Mouse (Mus musculus) liver, postnatal 0 days (tissue): Measurements from ENCODE around the gene Mrps36. TPM values are rescaled to one million over a fixed set of nuclear protein-coding genes. Genes with fewer than 3 reads are reported as not detected.
"Not testable (repeated sequence)": the region's sequence is repeated elsewhere in the genome, so short reads cannot be mapped to it uniquely, and the experiment has no call there.

ENCODE experiments used
- ATAC-seq: fragments of 200-750 bp; cut with Nextera tagmentation; 2 replicates; pipeline ENCODE4 v1.8.0; 2017; ENCODE audit warnings: mild to moderate bottlenecking, moderate library complexity
- DNase-seq: peaks from one replicate; pipeline ENCODE4 v3.0.0-alpha.2; 2016
- H3K27ac ChIP-seq: fragments of 300-500 bp; sonication (generic); 2 replicates; pipeline ENCODE4 v1.5.1; 2014; ENCODE audit warnings: antibody characterized with exemption, moderate library complexity, mild to moderate bottlenecking, low read depth
- H3K27me3 ChIP-seq: fragments of 300-500 bp; sonication (generic); 2 replicates; pipeline ENCODE4 v1.6.1; 2014; ENCODE audit warnings: low read length, control low read depth, mixed read lengths; ENCODE audit not compliant: insufficient read depth
- H3K36me3 ChIP-seq: fragments of 300-500 bp; sonication (generic); replicated peaks from 2 replicates; pipeline ENCODE4 v1.6.1; 2014; ENCODE audit warnings: mild to moderate bottlenecking, control low read depth, low read length, moderate library complexity, mixed read lengths; ENCODE audit not compliant: insufficient read depth
- H3K4me1 ChIP-seq: fragments of 300-500 bp; sonication (generic); 2 replicates; pipeline ENCODE4 v1.6.1; 2014; ENCODE audit warnings: antibody characterized with exemption, mild to moderate bottlenecking, control low read depth; ENCODE audit not compliant: insufficient read depth
- H3K4me2 ChIP-seq: fragments of 300-500 bp; sonication (generic); 2 replicates; pipeline ENCODE4 v1.6.1; 2014; ENCODE audit warnings: low read depth, mild to moderate bottlenecking, low read length, moderate library complexity, mixed read lengths
- H3K4me3 ChIP-seq: fragments of 300-500 bp; sonication (generic); 2 replicates; pipeline ENCODE4 v1.5.1; 2014; ENCODE audit warnings: low read depth, low read length
- H3K9ac ChIP-seq: fragments of 300-500 bp; sonication (generic); replicated peaks from 2 replicates; pipeline ENCODE4 v1.6.1; 2014; ENCODE audit warnings: mild to moderate bottlenecking, moderate library complexity
- H3K9me3 ChIP-seq: fragments of 300-500 bp; sonication (generic); 2 replicates; pipeline ENCODE4 v1.6.1; 2016; ENCODE audit warnings: mild to moderate bottlenecking, control low read depth, low read length, mixed read lengths
- CTCF ChIP-seq: sonication (generic); IDR thresholded peaks from 2 replicates; pipeline ENCODE4 v1.5.1; 2016; ENCODE audit warnings: antibody characterized with exemption, low read depth
- EP300 ChIP-seq: IDR thresholded peaks from 2 replicates; pipeline ENCODE4 v1.6.1; 2016; ENCODE audit warnings: antibody characterized with exemption, low read depth, mild to moderate bottlenecking
- WGBS: fragments of 180-500 bp; shearing (Covaris S2); extraction: QIAGEN DNeasy Blood & Tissue Kit; methylation state at CpG from one replicate; pipeline ENCODE4 v1.1.7; 2014; ENCODE audit not compliant: insufficient replicate concordance; 5-methylcytosine and 5-hydroxymethylcytosine counted together
- polyA plus RNA-seq: library from polyadenylated mRNA; unstranded; fragments of >200 nt; fragmentation: Nextera tagmentation; extraction: Ambion mirVana; gene quantifications from 2 replicates; pipeline ENCODE4 v1.2.1, GENCODE M21; 2015

Mrps36 gene
- polyA plus RNA-seq: 120 and 126 TPM in 2 replicates

- TF ChIP-seq CTCF (no peak), EP300 (peak; percentile 46; the same call in 1 of the 2 replicates)
- H3K27me3 ChIP-seq: no peaks in the 10 kb centered on the region
- peak within 1 kb of the TSS; percentile 94 for H3K27ac ChIP-seq
- H3K36me3 ChIP-seq: no peaks in the 10 kb centered on the region
- H3K9me3 ChIP-seq: no peaks in the 10 kb centered on the region
- ATAC-seq (peak; percentile 89), DNase-seq (peak; percentile 96)
- H3K4me2 ChIP-seq: peak within 1 kb of the TSS; percentile 82
- WGBS: under 1% methylated on average over 52 of the region's 52 CpGs
- H3K9ac ChIP-seq: peak within 1 kb of the TSS; percentile 81
- H3K4me1 ChIP-seq: peaks cover 13% of the 10 kb centered on the region
- peak within 1 kb of the TSS; percentile 80 for H3K4me3 ChIP-seq
These were observed at the start of gene Mrps36 for GRCm38 (mm10) chr13:100744036-100744744. Gene Mrps36, minus strand, starts transcription at chr13:100744659.

GRCm38 (mm10) chr13:100789083-100789482, 44.6 kb upstream of the Mrps36 start:
- peaks cover 7% of the 10 kb centered on the region; the same call in 1 of the 2 replicates for H3K4me1 ChIP-seq

DNA sequence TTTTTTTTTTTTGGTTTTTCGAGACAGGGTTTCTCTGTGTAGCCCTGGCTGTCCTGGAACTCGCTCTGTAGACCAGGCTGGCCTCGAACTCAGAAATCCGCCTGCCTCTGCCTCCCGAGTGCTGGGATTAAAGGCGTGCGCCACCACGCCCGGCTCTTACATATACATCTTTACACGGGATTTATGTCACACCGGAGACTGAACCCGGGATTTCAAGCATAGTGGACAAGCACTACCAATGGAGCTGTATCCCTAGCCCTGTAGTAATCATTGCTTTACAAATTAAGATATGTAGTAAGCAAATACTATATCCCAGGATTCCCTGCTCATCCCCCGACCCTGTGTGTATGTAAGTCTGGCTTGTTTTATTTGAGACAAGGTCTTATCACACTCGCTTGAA, 43.6 kb upstream of the Mrps36 start:
- DNase-seq, ATAC-seq: not testable (repeated sequence)
- 94% methylated on average over 11 of the region's 14 CpGs for WGBS

More at GRCm38 (mm10) chr13:100789083-100789482, 44.6 kb upstream of the Mrps36 start:
- Histone ChIP-seq H3K27ac (no peak overlapping the region), H3K9me3 (no peaks in the 10 kb centered on the region), H3K36me3 (peaks cover 9% of the 10 kb centered on the region), H3K27me3 (no peaks in the 10 kb centered on the region), H3K9ac (no peak overlapping the region), H3K4me2 (no peak overlapping the region), H3K4me3 (no peak overlapping the region)
- ATAC-seq (no peak), DNase-seq (no peak)
- WGBS: 83% methylated on average over 3 of the region's 3 CpGs
- TF ChIP-seq EP300: no peak
- TF ChIP-seq CTCF: no peak

DNA sequence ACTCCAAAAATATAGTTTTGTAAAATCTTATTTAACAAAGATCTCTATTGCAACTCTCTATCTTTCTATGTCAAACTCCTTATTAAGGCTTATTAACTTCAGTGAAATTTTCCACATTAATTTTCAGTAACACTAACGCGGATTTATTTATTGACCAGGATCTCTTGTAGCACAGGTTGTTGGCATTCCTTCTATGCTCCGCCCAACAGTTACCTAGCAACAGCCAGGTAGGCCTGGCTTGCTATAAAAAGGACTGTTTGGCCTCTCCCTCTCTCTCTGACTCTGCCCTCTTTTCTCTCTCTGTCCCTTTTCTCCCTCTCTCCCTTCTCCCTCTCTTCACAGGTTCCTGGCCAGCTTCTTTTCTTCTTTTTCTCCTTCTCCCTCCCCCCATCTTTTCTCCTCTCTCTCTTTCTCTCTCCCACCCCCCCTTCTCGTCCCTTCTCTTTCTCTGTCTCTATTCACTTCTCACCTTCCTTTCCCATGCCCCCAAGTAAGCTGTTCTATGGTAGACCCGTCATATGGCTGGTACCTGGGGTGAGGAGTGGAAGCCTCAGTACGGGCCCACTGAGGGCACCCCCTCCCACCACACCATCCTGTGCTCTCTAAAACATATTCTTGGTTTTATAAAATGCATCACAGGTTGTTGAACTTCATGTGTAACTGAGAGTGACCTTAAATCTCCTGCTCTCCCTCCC, 43.0 kb upstream of the Mrps36 start:
- peaks cover 24% of the 10 kb centered on the region for H3K36me3 ChIP-seq
- H3K27ac ChIP-seq: no peak overlapping the region
- no peak for DNase-seq

More for the DNA sequence above, 43.6 kb upstream of the Mrps36 start:
- H3K9me3 ChIP-seq, H3K4me3 ChIP-seq, H3K27me3 ChIP-seq, H3K9ac ChIP-seq, H3K4me2 ChIP-seq, H3K27ac ChIP-seq: not testable (repeated sequence)
- Histone ChIP-seq H3K4me1 (peaks cover 11% of the 10 kb centered on the region; the same call in 1 of the 2 replicates), H3K36me3 (peaks cover 19% of the 10 kb centered on the region)

GRCm38 (mm10) chr13:100786414-100786867, 42.0 kb upstream of the Mrps36 start, which contains the start of gene Ccnb1:
Gene Ccnb1, minus strand, starts transcription at chr13:100786570.
- peak; percentile 99 for ATAC-seq
- peak within 1 kb of the TSS; percentile 88 for H3K9ac ChIP-seq

More for the DNA sequence above, 43.0 kb upstream of the Mrps36 start:
- Histone ChIP-seq H3K9ac (no peak overlapping the region), H3K9me3 (no peaks in the 10 kb centered on the region), H3K27me3 (no peaks in the 10 kb centered on the region), H3K4me1 (peaks cover 11% of the 10 kb centered on the region; the same call in 1 of the 2 replicates), H3K4me2 (no peak overlapping the region), H3K4me3 (no peak overlapping the region)
- no peak for ATAC-seq
- TF ChIP-seq CTCF (no peak), EP300 (no peak)
- 79% methylated on average over 6 of the region's 6 CpGs for WGBS

DNA sequence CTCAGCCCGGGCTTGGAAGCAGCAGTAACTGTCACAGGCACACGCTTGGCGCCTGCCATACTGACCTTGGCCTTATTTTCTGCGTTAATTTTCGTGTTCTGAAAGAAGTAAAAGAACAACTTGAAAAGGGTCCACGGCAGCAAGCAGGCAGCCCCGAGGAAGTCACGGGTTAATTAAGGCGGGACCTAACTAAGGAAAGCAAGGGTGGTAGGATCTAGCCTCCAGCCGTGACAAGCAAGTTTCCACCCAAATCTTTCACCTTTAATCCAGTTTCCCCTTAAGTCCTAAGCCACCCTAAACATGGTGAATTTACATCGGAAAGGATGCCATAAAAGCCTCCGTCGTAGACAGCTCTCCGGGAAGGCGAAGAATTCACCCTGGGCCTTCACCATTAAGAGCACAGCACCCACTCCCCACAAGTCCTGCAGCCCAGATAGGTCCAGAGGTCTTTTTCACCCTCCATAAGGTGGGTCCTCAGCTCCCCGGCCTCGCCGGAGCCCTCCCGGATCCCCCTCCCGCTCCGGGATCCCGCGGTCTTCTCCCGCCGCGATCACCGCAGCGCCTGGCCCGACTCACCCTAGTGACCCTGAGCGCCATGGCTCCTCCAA, 41.5 kb upstream of the Mrps36 start:
- DNase-seq (peak; percentile 36), ATAC-seq (peak; percentile 44)
- Histone ChIP-seq H3K9ac (peak overlapping the region; percentile 88), H3K27ac (peak overlapping the region; percentile 75), H3K36me3 (peaks cover 36% of the 10 kb centered on the region), H3K9me3 (no peaks in the 10 kb centered on the region), H3K4me1 (peaks cover 11% of the 10 kb centered on the region; the same call in 1 of the 2 replicates), H3K4me3 (peak overlapping the region; percentile 98), H3K4me2 (peak overlapping the region; percentile 92), H3K27me3 (no peaks in the 10 kb centered on the region)
- WGBS: under 1% methylated on average over 30 of the region's 30 CpGs
- no peak for TF ChIP-seq CTCF
- no peak for TF ChIP-seq EP300

More at GRCm38 (mm10) chr13:100786414-100786867, 42.0 kb upstream of the Mrps36 start, which contains the start of gene Ccnb1:
- peak within 1 kb of the TSS; percentile 98 for H3K4me3 ChIP-seq
- H3K4me2 ChIP-seq: peak within 1 kb of the TSS; percentile 92
- TF ChIP-seq CTCF: peak; percentile 76
- TF ChIP-seq EP300: peak; percentile 23; the same call in 1 of the 2 replicates
- under 1% methylated on average over 35 of the region's 35 CpGs for WGBS
- DNase-seq: peak; percentile 99
- peaks cover 11% of the 10 kb centered on the region; the same call in 1 of the 2 replicates for H3K4me1 ChIP-seq
- H3K9me3 ChIP-seq: no peaks in the 10 kb centered on the region
- peak within 1 kb of the TSS; percentile 75 for H3K27ac ChIP-seq
- peaks cover 33% of the 10 kb centered on the region for H3K36me3 ChIP-seq
- H3K27me3 ChIP-seq: no peaks in the 10 kb centered on the region
